Mouse (Mus musculus) kidney, postnatal 0 days (tissue): ENCODE results near the gene Nab2. TPM values are rescaled to one million over a fixed set of nuclear protein-coding genes. Genes with fewer than 3 reads are reported as not detected.

Source experiments
- ATAC-seq: fragments of 200-750 bp; cut with Nextera tagmentation; replicated peaks from 2 replicates; pipeline ENCODE4 v1.8.0; 2017; ENCODE audit warnings: low read depth, moderate number of reproducible peaks, moderate TSS enrichment, moderate library complexity; ENCODE audit not compliant: low FRiP score
- DNase-seq: peaks from one replicate; pipeline ENCODE4 v3.0.0-alpha.2; 2016; ENCODE audit warnings: low spot score
- H3K27ac ChIP-seq: fragments of 300-500 bp; sonication (generic); 2 replicates; pipeline ENCODE4 v1.5.1; 2014; ENCODE audit warnings: mild to moderate bottlenecking
- H3K27me3 ChIP-seq: fragments of 300-500 bp; sonication (generic); 2 replicates; pipeline ENCODE4 v1.6.1; 2014; ENCODE audit warnings: low read length, mixed read lengths; ENCODE audit not compliant: insufficient read depth
- H3K36me3 ChIP-seq: fragments of 300-500 bp; sonication (generic); 2 replicates; pipeline ENCODE4 v1.6.1; 2014; ENCODE audit warnings: low read length, mixed read lengths; ENCODE audit not compliant: insufficient read depth
- H3K4me1 ChIP-seq: fragments of 300-500 bp; sonication (generic); replicated peaks from 2 replicates; pipeline ENCODE4 v1.6.1; 2014; ENCODE audit warnings: antibody characterized with exemption, low read length, mixed read lengths; ENCODE audit not compliant: insufficient read depth
- H3K4me2 ChIP-seq: fragments of 300-500 bp; sonication (generic); 2 replicates; pipeline ENCODE4 v1.6.1; 2014; ENCODE audit warnings: mild to moderate bottlenecking, low read length, moderate library complexity, mixed read lengths
- H3K4me3 ChIP-seq: fragments of 300-500 bp; sonication (generic); replicated peaks from 2 replicates; pipeline ENCODE4 v1.5.1; 2014; ENCODE audit warnings: low read depth, low read length
- H3K9ac ChIP-seq: fragments of 300-500 bp; sonication (generic); 2 replicates; pipeline ENCODE4 v1.6.1; 2014; ENCODE audit warnings: low read depth, low read length
- H3K9me3 ChIP-seq: fragments of 300-500 bp; sonication (generic); replicated peaks from 2 replicates; pipeline ENCODE4 v1.6.1; 2016; ENCODE audit warnings: low read length, inconsistent platforms, mixed read lengths
- CTCF ChIP-seq: IDR thresholded peaks from 2 replicates; pipeline ENCODE4 v1.5.1; 2016; ENCODE audit warnings: antibody characterized with exemption, low read depth, mild to moderate bottlenecking, moderate library complexity
- WGBS: fragments of 180-500 bp; shearing (Covaris S2); extraction: QIAGEN DNeasy Blood & Tissue Kit; methylation state at CpG from one replicate; pipeline ENCODE4 v1.1.7; 2014; 5-methylcytosine and 5-hydroxymethylcytosine counted together
- polyA plus RNA-seq: library from polyadenylated mRNA; unstranded; fragments of >200 nt; fragmentation: Nextera tagmentation; extraction: Ambion mirVana; gene quantifications from 2 replicates; pipeline ENCODE4 v1.2.1, GENCODE M21; 2015

The Nab2 gene
- polyA plus RNA-seq, 1 experiment from 2014 or later = 24.3 TPM

- Histone ChIP-seq H3K4me2 (no peak within 1 kb of the TSS), H3K9me3 (no peaks in the 10 kb centered on the region), H3K4me3 (no peak within 1 kb of the TSS), H3K27ac (no peak within 1 kb of the TSS), H3K27me3 (no peaks in the 10 kb centered on the region), H3K9ac (no peak within 1 kb of the TSS), H3K36me3 (no peaks in the 10 kb centered on the region), H3K4me1 (no peaks in the 10 kb centered on the region)
- WGBS = 76% methylated on average over 2 of the region's 2 CpGs
- ATAC-seq (no peak), DNase-seq (no peak)
- no peak for TF ChIP-seq CTCF
Measured at GRCm38 (mm10) chr10:127704766-127705220, 36.4 kb upstream of the Nab2 start, which contains the start of gene Myo1a. TSS of gene Myo1a (plus strand) at chr10:127705170.

DNA sequence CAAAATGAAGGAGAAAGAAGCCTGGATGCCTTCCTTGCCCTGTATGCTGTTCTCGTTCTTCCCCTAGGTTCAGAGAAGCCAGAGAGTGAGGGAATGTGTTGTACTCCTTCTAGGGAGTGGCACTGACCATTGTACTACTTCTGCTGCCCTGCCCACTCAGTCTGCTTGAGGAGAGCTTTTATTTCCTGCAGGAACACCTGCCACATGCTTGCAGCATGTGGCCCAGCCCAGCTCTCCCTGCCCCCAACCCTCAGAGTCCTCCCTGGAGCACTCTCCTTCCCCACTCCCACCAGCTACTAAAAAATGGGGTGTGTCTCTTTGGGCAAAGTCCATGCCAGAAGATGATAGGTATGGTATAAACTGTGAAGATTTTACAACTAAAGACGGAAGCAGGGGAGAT is 35.9 kb upstream of the Nab2 start:
- Histone ChIP-seq H3K9ac (no peak overlapping the region), H3K27ac (no peak overlapping the region), H3K36me3 (no peaks in the 10 kb centered on the region), H3K4me2 (no peak overlapping the region), H3K4me1 (no peaks in the 10 kb centered on the region), H3K9me3 (no peaks in the 10 kb centered on the region), H3K27me3 (no peaks in the 10 kb centered on the region), H3K4me3 (no peak overlapping the region)
- ATAC-seq (no peak), DNase-seq (no peak)
- TF ChIP-seq CTCF = no peak
- WGBS = 68% methylated on average over 2 of the region's 2 CpGs

DNA sequence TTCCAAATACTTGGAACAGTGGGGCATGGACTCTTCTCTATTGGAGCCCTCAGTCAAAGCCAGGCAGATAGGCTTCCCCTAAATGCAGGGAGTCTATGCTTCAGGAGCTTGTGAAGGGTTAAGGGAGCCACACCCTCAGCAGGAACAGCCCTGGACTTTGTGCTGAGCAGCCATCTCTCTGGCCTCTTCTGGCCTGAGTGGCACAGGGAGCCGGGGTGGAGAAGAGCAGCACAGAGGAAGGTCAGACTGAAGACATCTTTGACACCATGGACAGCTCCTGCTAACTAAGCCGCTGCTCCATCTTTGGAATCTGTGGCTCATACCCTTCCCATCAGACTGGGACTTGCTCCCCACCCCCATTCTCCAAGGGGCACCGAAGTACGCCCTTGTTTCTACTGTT is 34.9 kb upstream of the Nab2 start:
- 31% methylated on average over 4 of the region's 4 CpGs for WGBS
- H3K9ac ChIP-seq = no peak overlapping the region
- H3K36me3 ChIP-seq = 0 out of 2 replicates have a peak, but pooled peaks cover 5% of the 10 kb centered on the region
- H3K4me2 ChIP-seq = no peak overlapping the region
- DNase-seq = peak; percentile 65
- no peak for ATAC-seq
- H3K9me3 ChIP-seq = no peaks in the 10 kb centered on the region
- H3K27ac ChIP-seq = no peak overlapping the region
- H3K27me3 ChIP-seq = no peaks in the 10 kb centered on the region
- H3K4me3 ChIP-seq = no peak overlapping the region
- no peaks in the 10 kb centered on the region for H3K4me1 ChIP-seq
- no peak for TF ChIP-seq CTCF

- 94% methylated on average over 7 of the region's 7 CpGs for WGBS
- DNase-seq (no peak), ATAC-seq (no peak)
- Histone ChIP-seq H3K4me3 (no peak overlapping the region), H3K4me2 (no peak overlapping the region), H3K27me3 (no peaks in the 10 kb centered on the region), H3K4me1 (no peaks in the 10 kb centered on the region), H3K9me3 (no peaks in the 10 kb centered on the region), H3K36me3 (peaks cover 18% of the 10 kb centered on the region; the same call in 1 of the 2 replicates), H3K9ac (no peak overlapping the region), H3K27ac (no peak overlapping the region)
- TF ChIP-seq CTCF = no peak
Measured at GRCm38 (mm10) chr10:127698966-127699365, 30.6 kb upstream of the Nab2 start.

GRCm38 (mm10) chr10:127695775-127696174 is 27.4 kb upstream of the Nab2 start:
- Histone ChIP-seq H3K4me1 (no peaks in the 10 kb centered on the region), H3K9me3 (no peaks in the 10 kb centered on the region), H3K36me3 (peaks cover 27% of the 10 kb centered on the region), H3K9ac (no peak overlapping the region), H3K4me3 (no peak overlapping the region), H3K4me2 (no peak overlapping the region), H3K27ac (no peak overlapping the region), H3K27me3 (no peaks in the 10 kb centered on the region)
- 95% methylated on average over 7 of the region's 7 CpGs for WGBS
- no peak for DNase-seq
- no peak for ATAC-seq
- no peak for TF ChIP-seq CTCF

GRCm38 (mm10) chr10:127694636-127695035 is 26.3 kb upstream of the Nab2 start:
- H3K4me3 ChIP-seq = no peak overlapping the region
- no peak overlapping the region for H3K9ac ChIP-seq
- peak; percentile 86 for TF ChIP-seq CTCF
- peak; percentile 82 for DNase-seq
- H3K9me3 ChIP-seq = no peaks in the 10 kb centered on the region
- H3K27me3 ChIP-seq = no peaks in the 10 kb centered on the region
- H3K27ac ChIP-seq = no peak overlapping the region
- 48% methylated on average over 2 of the region's 2 CpGs for WGBS
- no peaks in the 10 kb centered on the region for H3K4me1 ChIP-seq
- no peak for ATAC-seq
- H3K36me3 ChIP-seq = peaks cover 27% of the 10 kb centered on the region
- no peak overlapping the region for H3K4me2 ChIP-seq

- TF ChIP-seq CTCF = peak; percentile 19; the same call in 1 of the 2 replicates
Measured at GRCm38 (mm10) chr10:127691053-127691452, 22.7 kb upstream of the Nab2 start.

More at GRCm38 (mm10) chr10:127691053-127691452, 22.7 kb upstream of the Nab2 start:
- Histone ChIP-seq H3K27ac (no peak overlapping the region), H3K9ac (no peak overlapping the region), H3K27me3 (no peaks in the 10 kb centered on the region), H3K36me3 (peaks cover 15% of the 10 kb centered on the region), H3K4me3 (no peak overlapping the region), H3K4me1 (no peaks in the 10 kb centered on the region), H3K9me3 (no peaks in the 10 kb centered on the region), H3K4me2 (no peak overlapping the region)
- 30% methylated on average over 1 of the region's 1 CpGs for WGBS
- no peak for ATAC-seq
- no peak for DNase-seq
